Mouse (Mus musculus) layer of hippocampus, postnatal 10 days (tissue): ENCODE data around the gene Cnga3. TPM values are rescaled to one million over a fixed set of nuclear protein-coding genes. Genes with fewer than 3 reads are reported as not detected.

Experiments used
- DNase-seq, 2 experiments: peaks; one replicate each; pipeline ENCODE4 v3.0.0; 2021; ENCODE audit warnings: low spot score in 2 of 2
- long read RNA-seq: library from polyadenylated mRNA; stranded (forward); transcript quantifications from one replicate; pipeline ENCODE4 v2.0.0, GENCODE M21; 2023
- total RNA-seq, 2 experiments: library from RNA; stranded (reverse); gene quantifications; 2 replicates each; pipeline ENCODE4 v1.2.3; 2021

Cnga3 gene
- total RNA-seq: under 1 TPM; 0.56 to 0.89 TPM
- long read RNA-seq, partial matches to known transcripts: 0 of 1 reads
- long read RNA-seq, other reads (novel, unspliced or antisense): 1 of 1 reads

- DNase-seq: no peak
Measured at GRCm38 (mm10) chr1:37214144-37214543, at the start of gene Cnga3. Cnga3 (plus strand) TSS chr1:37214434.

- DNase-seq: no peak
Measured at GRCm38 (mm10) chr1:37166066-37166465, 48.2 kb upstream of the Cnga3 start.

GRCm38 (mm10) chr1:37167918-37168317, 46.3 kb upstream of the Cnga3 start:
- no peak for DNase-seq

- DNase-seq: no peak
Measured at GRCm38 (mm10) chr1:37177874-37178273, 36.4 kb upstream of the Cnga3 start.

GRCm38 (mm10) chr1:37179852-37180251, 34.4 kb upstream of the Cnga3 start:
- no peak for DNase-seq

- no peak for DNase-seq
Measured at GRCm38 (mm10) chr1:37187050-37187449, 27.2 kb upstream of the Cnga3 start.

GRCm38 (mm10) chr1:37194607-37195006, 19.6 kb upstream of the Cnga3 start:
- DNase-seq: peak in 1 of 2 experiments; percentile 16

GRCm38 (mm10) chr1:37201406-37201805, 12.8 kb upstream of the Cnga3 start:
- DNase-seq: no peak

- DNase-seq: no peak
Measured at GRCm38 (mm10) chr1:37207743-37208142, 6.5 kb upstream of the Cnga3 start.

- DNase-seq: no peak
Measured at GRCm38 (mm10) chr1:37212375-37212774, 1.9 kb upstream of the Cnga3 start.

GRCm38 (mm10) chr1:37218386-37218785, 4.2 kb downstream of the Cnga3 start:
- DNase-seq: peak; percentile 49 to 60

GRCm38 (mm10) chr1:37219593-37219992, 5.4 kb downstream of the Cnga3 start:
- DNase-seq: no peak

GRCm38 (mm10) chr1:37220134-37220907, 6.1 kb downstream of the Cnga3 start:
- DNase-seq: peak; percentile 69 to 71

- no peak for DNase-seq
Measured at GRCm38 (mm10) chr1:37222002-37222401, 7.8 kb downstream of the Cnga3 start.

- DNase-seq: no peak
Measured at GRCm38 (mm10) chr1:37230404-37230803, 16.2 kb downstream of the Cnga3 start.

GRCm38 (mm10) chr1:37231295-37231701, 17.1 kb downstream of the Cnga3 start:
- DNase-seq: no peak

GRCm38 (mm10) chr1:37239045-37239635, 24.9 kb downstream of the Cnga3 start:
- no peak for DNase-seq

- no peak for DNase-seq
Measured at GRCm38 (mm10) chr1:37242253-37242652, 28.0 kb downstream of the Cnga3 start.

GRCm38 (mm10) chr1:37246476-37246875, 32.2 kb downstream of the Cnga3 start:
- no peak for DNase-seq

- DNase-seq: peak in 1 of 2 experiments; percentile 17
Measured at GRCm38 (mm10) chr1:37248406-37248805, 34.2 kb downstream of the Cnga3 start.

GRCm38 (mm10) chr1:37250643-37251310, 36.5 kb downstream of the Cnga3 start:
- peak; percentile 93 to 94 for DNase-seq

GRCm38 (mm10) chr1:37258443-37258842, 44.2 kb downstream of the Cnga3 start:
- no peak for DNase-seq
